Comparison of ENCODE assay signal across 31 mouse cellular contexts in the genomic region with DNA sequence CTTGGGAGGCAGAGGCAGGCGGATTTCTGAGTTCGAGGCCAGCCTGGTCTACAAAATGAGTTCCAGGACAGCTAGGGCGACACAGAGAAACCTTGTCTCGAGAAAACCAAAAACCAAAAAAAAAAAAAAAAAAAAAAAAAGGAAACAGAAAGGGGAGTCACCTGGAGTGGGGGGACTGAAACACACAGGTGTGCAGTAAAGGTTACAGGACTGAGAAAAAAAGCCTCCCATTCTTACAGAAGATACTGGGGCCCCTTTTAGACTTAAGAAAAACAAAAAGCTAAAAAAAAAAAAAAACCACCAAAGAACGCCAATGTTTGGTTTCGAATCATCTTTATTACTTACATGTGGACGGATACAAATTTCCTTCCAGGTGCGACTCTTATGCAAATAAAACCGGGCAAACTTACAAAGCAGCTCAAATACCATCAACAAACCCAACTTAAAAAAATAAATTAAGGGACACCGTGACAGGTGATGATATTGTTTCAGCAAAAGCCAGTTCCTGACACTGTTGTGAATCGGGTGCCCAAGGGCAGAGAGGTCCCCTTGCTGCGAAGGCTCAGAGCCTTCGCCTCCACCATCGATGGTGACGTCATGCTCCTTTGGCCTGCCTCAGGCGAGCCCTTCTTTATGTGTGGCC. TPM values are rescaled to one million over a fixed set of nuclear protein-coding genes. Genes with fewer than 3 reads are reported as not detected.
DNase-seq lines count a peak whose midpoint lies in the region; ATAC-seq and TF ChIP-seq lines count a peak whose summit lies in the region.
"Had no signal": no experiment of that assay in that cellular context is flagged by ENCODE, and none has a peak within 500 bp of the region (broad histone marks: within the 10 kb centered on the region; RNA-seq: fewer than 3 reads in every experiment).

No protein-coding gene starts in this region.

- WGBS in liver, embryonic 11.5 days = 87% methylated on average over 16 of the region's 16 CpGs
- 78% methylated on average over 16 of the region's 16 CpGs for WGBS in liver, embryonic 16.5 days (ENCODE audit: insufficient replicate concordance)

- no peaks in the 10 kb centered on the region for H3K27me3 ChIP-seq in liver, embryonic 11.5 days (replicated peaks; ENCODE audit: control insufficient read depth, insufficient read depth, low read length)
- no peaks in the 10 kb centered on the region for H3K27me3 ChIP-seq in G1E (ENCODE audit: insufficient read depth, low read length)
- no peaks in the 10 kb centered on the region for H3K27me3 ChIP-seq in liver, embryonic 16.5 days (ENCODE audit: control insufficient read depth, insufficient read depth, low read depth, low read length)
- H3K27me3 ChIP-seq: lung, embryonic 15.5 days had no signal

- no peak overlapping the region for H3K4me3 ChIP-seq in liver, embryonic 11.5 days (ENCODE audit: low read depth, low read length)
- peak overlapping the region; percentile 0; the same call in 1 of the 2 replicates for H3K4me3 ChIP-seq in G1E (ENCODE audit: low read depth, low read length)
- no peak overlapping the region for H3K4me3 ChIP-seq in liver, embryonic 16.5 days (ENCODE audit: low read depth, low read length)
- H3K4me3 ChIP-seq: lung, embryonic 15.5 days had no signal

- TF ChIP-seq CTCF in G1E (IDR thresholded peaks at IDR 0.05; ENCODE audit: low read depth, low read length) = no peak

- peaks cover 25% of the 10 kb centered on the region for H3K36me3 ChIP-seq in liver, embryonic 11.5 days (ENCODE audit: control insufficient read depth, insufficient read depth, low read length)
- H3K36me3 ChIP-seq in G1E (replicated peaks) = peaks cover 99% of the 10 kb centered on the region
- peaks cover 87% of the 10 kb centered on the region for H3K36me3 ChIP-seq in liver, embryonic 16.5 days (ENCODE audit: control insufficient read depth, insufficient read depth)
- H3K36me3 ChIP-seq: lung, embryonic 15.5 days had no signal

- peak overlapping the region; percentile 56 for H3K9ac ChIP-seq in liver, embryonic 11.5 days (ENCODE audit: low read depth, low read length)
- H3K9ac ChIP-seq in liver, embryonic 16.5 days (ENCODE audit: low read depth, low read length) = peak overlapping the region; percentile 15; the same call in 1 of the 2 replicates
- H3K9ac ChIP-seq: forebrain, postnatal 0 days; hindbrain, embryonic 14.5 days; lung, embryonic 15.5 days had no signal

- H3K9me3 ChIP-seq in liver, embryonic 11.5 days (ENCODE audit: control insufficient read depth, low read length) = no peaks in the 10 kb centered on the region
- no peaks in the 10 kb centered on the region for H3K9me3 ChIP-seq in G1E (replicated peaks)
- H3K9me3 ChIP-seq in liver, embryonic 16.5 days (replicated peaks; ENCODE audit: control insufficient read depth, low read length) = no peaks in the 10 kb centered on the region
- H3K9me3 ChIP-seq: lung, embryonic 15.5 days had no signal

- no peak for ATAC-seq in CD4-positive, CD25-positive, alpha-beta regulatory T cell, adult 4 months
- ATAC-seq in liver, embryonic 11.5 days (replicated peaks; ENCODE audit: low FRiP score) = no peak
- ATAC-seq in G1E (ENCODE audit: extremely low read depth, insufficient number of reproducible peaks, low FRiP score, poor library complexity, severe bottlenecking) = no peak
- no peak for ATAC-seq in liver, embryonic 16.5 days (ENCODE audit: low read depth)
- ATAC-seq: forebrain, postnatal 0 days had no signal

- DNase-seq in CD4-positive, CD25-positive, alpha-beta regulatory T cell, adult 2 months (ENCODE audit: low read depth, low spot score) = peak; percentile 51
- DNase-seq in liver, embryonic 11.5 days (ENCODE audit: low spot score) = no peak
- DNase-seq in liver = no peak
- no peak for DNase-seq in G1E (ENCODE audit: low spot score)
- DNase-seq in cerebellum, adult 8-10 months = no peak
- DNase-seq in frontal cortex, adult 2 months (ENCODE audit: extremely low spot score in 1 of 2, low spot score in 1 of 2) = no peak
- DNase-seq: adrenal gland, postnatal 14 days; cerebellum, adult 9-11 months; forebrain, postnatal 0 days; gastrocnemius, postnatal 36 days; heart, postnatal 36 days; kidney, adult 2 months; layer of hippocampus, adult 9-11 months; lung, postnatal 4 days; midbrain, embryonic 14.5 days; retina, postnatal 1 day; right cerebral cortex, postnatal 25 days; thymus, adult 18-20 months had no signal

- H3K4me2 ChIP-seq in liver, embryonic 11.5 days = no peak overlapping the region; the same call in 1 of the 2 replicates
- no peak overlapping the region for H3K4me2 ChIP-seq in liver, embryonic 16.5 days (ENCODE audit: low read depth, low read length)
- H3K4me2 ChIP-seq: hindbrain, embryonic 14.5 days; lung, embryonic 15.5 days had no signal

- H3K4me1 ChIP-seq in liver, embryonic 11.5 days (replicated peaks; ENCODE audit: control insufficient read depth, insufficient read depth, low read length) = peaks cover 53% of the 10 kb centered on the region
- H3K4me1 ChIP-seq in G1E (ENCODE audit: insufficient read depth, low read depth, low read length) = peaks cover 91% of the 10 kb centered on the region
- H3K4me1 ChIP-seq in liver, embryonic 16.5 days (ENCODE audit: control insufficient read depth, low read depth, low read length) = peaks cover 74% of the 10 kb centered on the region
- H3K4me1 ChIP-seq: lung, embryonic 15.5 days had no signal

- peak overlapping the region; percentile 90 for H3K27ac ChIP-seq in liver, embryonic 11.5 days (ENCODE audit: low read depth, low read length)
- peak overlapping the region; percentile 76 for H3K27ac ChIP-seq in liver, embryonic 16.5 days (ENCODE audit: low read length)
- H3K27ac ChIP-seq: hindbrain, embryonic 14.5 days; kidney, postnatal 0 days; lung, embryonic 15.5 days had no signal

RNA-seq across cellular contexts. Expression of gene Kcnn4, which starts 12.8 kb away (rescaled TPM):
- polyA plus RNA-seq in CD4-positive, CD25-positive, alpha-beta regulatory T cell, adult 4 months (2017; shearing (Covaris generic)) = 100 to 1,000 TPM; 130 to 152 TPM
- polyA plus RNA-seq in liver, embryonic 11.5 days (2014; fragmentation: Nextera tagmentation; extraction: Ambion mirVana) = 119 and 123 TPM in 2 replicates
- total RNA-seq in G1E (2014; fragmentation: Nextera tagmentation) (14.0 and 40.3 TPM in 2 replicates), G1E (2017) (20.4 and 22.9 TPM in 2 replicates)
- polyA plus RNA-seq in G1E (2012) = 66.2 and 70.4 TPM in 2 replicates
- 91.9 and 93.4 TPM in 2 replicates for polyA plus RNA-seq in liver, embryonic 16.5 days (2015; fragmentation: Nextera tagmentation; extraction: Ambion mirVana)
- 2.4 and 3.0 TPM in 2 replicates for polyA plus RNA-seq in frontal cortex, adult 2 months (2012; rRNA removed)

RNA-seq across cellular contexts. Expression of gene Smg9, which starts 16.6 kb away (rescaled TPM):
- 10 to 100 TPM; 27.9 to 29.4 TPM for polyA plus RNA-seq in CD4-positive, CD25-positive, alpha-beta regulatory T cell, adult 4 months (2017; shearing (Covaris generic))
- polyA plus RNA-seq in liver, embryonic 11.5 days (2014; fragmentation: Nextera tagmentation; extraction: Ambion mirVana) = 30.2 and 34.8 TPM in 2 replicates
- total RNA-seq in G1E (2014; fragmentation: Nextera tagmentation) (21.7 and 77.3 TPM in 2 replicates), G1E (2017) (16.1 and 19.1 TPM in 2 replicates)
- 61.5 and 67.4 TPM in 2 replicates for polyA plus RNA-seq in G1E (2012)
- polyA plus RNA-seq in liver, embryonic 16.5 days (2015; fragmentation: Nextera tagmentation; extraction: Ambion mirVana) = 12.8 and 14.3 TPM in 2 replicates
- polyA plus RNA-seq in frontal cortex, adult 2 months (2012; rRNA removed) = 78.1 and 90.1 TPM in 2 replicates

RNA-seq across cellular contexts. Expression of gene Lypd5, which starts 33.9 kb away (rescaled TPM):
- under 1 TPM in 1 of 2 experiments, not detected in 1; 0.19 TPM for polyA plus RNA-seq in CD4-positive, CD25-positive, alpha-beta regulatory T cell, adult 4 months (2017; shearing (Covaris generic))
- not detected in 2 replicates for polyA plus RNA-seq in liver, embryonic 11.5 days (2014; fragmentation: Nextera tagmentation; extraction: Ambion mirVana)
- not detected in 2 replicates for total RNA-seq in G1E (2014; fragmentation: Nextera tagmentation)
- not detected in 2 replicates for total RNA-seq in G1E (2017)
- polyA plus RNA-seq in G1E (2012) = not detected in 2 replicates
- polyA plus RNA-seq in liver, embryonic 16.5 days (2015; fragmentation: Nextera tagmentation; extraction: Ambion mirVana) = not detected in 2 replicates
- polyA plus RNA-seq in frontal cortex, adult 2 months (2012; rRNA removed) = 0.04 TPM in 1 of 2 replicates, not detected in the other
- total RNA-seq: adrenal gland, postnatal 14 days; common myeloid progenitor, adult 5-6 weeks; forebrain, postnatal 0 days; gastrocnemius, postnatal 36 days; heart, postnatal 36 days; left cerebral cortex, adult 18-20 months; left cerebral cortex, postnatal 36 days; megakaryocyte-erythroid progenitor cell, adult 5-6 weeks had no signal
- polyA plus RNA-seq: forebrain, embryonic 11.5 days; forebrain, postnatal 0 days; heart, embryonic 14.5 days; hindbrain, embryonic 14.5 days; intestine, embryonic 14.5 days; kidney, adult 2 months; kidney, postnatal 0 days; lung, embryonic 15.5 days; midbrain, embryonic 14.5 days; neural tube, embryonic 11.5 days had no signal

RNA-seq across cellular contexts. Expression of gene Tescl, which starts 49.1 kb away (rescaled TPM):
- polyA plus RNA-seq in CD4-positive, CD25-positive, alpha-beta regulatory T cell, adult 4 months (2017; shearing (Covaris generic)) = not detected
- 0.22 TPM in 1 of 2 replicates, not detected in the other for polyA plus RNA-seq in liver, embryonic 11.5 days (2014; fragmentation: Nextera tagmentation; extraction: Ambion mirVana)
- total RNA-seq in G1E (2014; fragmentation: Nextera tagmentation) (not detected in 2 replicates), G1E (2017) (not detected in 2 replicates)
- polyA plus RNA-seq in G1E (2012) = not detected in 2 replicates
- not detected in 2 replicates for polyA plus RNA-seq in liver, embryonic 16.5 days (2015; fragmentation: Nextera tagmentation; extraction: Ambion mirVana)
- not detected in 2 replicates for polyA plus RNA-seq in frontal cortex, adult 2 months (2012; rRNA removed)
- total RNA-seq: adrenal gland, postnatal 14 days; common myeloid progenitor, adult 5-6 weeks; forebrain, postnatal 0 days; gastrocnemius, postnatal 36 days; heart, postnatal 36 days; left cerebral cortex, adult 18-20 months; left cerebral cortex, postnatal 36 days; megakaryocyte-erythroid progenitor cell, adult 5-6 weeks had no signal
- polyA plus RNA-seq: forebrain, postnatal 0 days; heart, embryonic 14.5 days; intestine, embryonic 14.5 days; lung, embryonic 15.5 days; midbrain, embryonic 14.5 days; neural tube, embryonic 11.5 days had no signal

Comparison
In these comparisons a context has a peak if more than half of its experiments do, and no peak if none do; other contexts are left out.
1. RNA of gene Kcnn4, which starts 12.8 kb away (polyA plus RNA-seq): 130 to 152 TPM in CD4-positive, CD25-positive, alpha-beta regulatory T cell, adult 4 months, 119 to 123 TPM in liver, embryonic 11.5 days, 91.9 to 93.4 TPM in liver, embryonic 16.5 days and 66.2 to 70.4 TPM in G1E; 2.4 to 3.0 TPM in frontal cortex, adult 2 months; every median in the first group is over 10 times any median in the second.